Comparison of ENCODE assay signal across 21 mouse cellular contexts in genomic region chr11:44543593-44543992, GRCm38 (mm10). TPM values are rescaled to one million over a fixed set of nuclear protein-coding genes. Genes with fewer than 3 reads are reported as not detected.
DNase-seq lines count a peak whose midpoint lies in the region; ATAC-seq lines count a peak whose summit lies in the region.
"Had no signal": no experiment of that assay in that cellular context is flagged by ENCODE, and none has a peak within 500 bp of the region (broad histone marks: within the 10 kb centered on the region; RNA-seq: fewer than 3 reads in every experiment).

No protein-coding gene starts in this region.

- 0 out of 2 replicates have a peak, but pooled peaks have one; percentile 41 for ATAC-seq in embryonic facial prominence, embryonic 15.5 days (ENCODE audit: insufficient number of reproducible peaks, low FRiP score, low TSS enrichment, low read depth)
- no peak for ATAC-seq in kidney, embryonic 16.5 days (ENCODE audit: low FRiP score, low TSS enrichment)
- ATAC-seq in inflammation-experienced regulatory T-cells, adult 6 months: peak; percentile 4

- no peak overlapping the region for H3K27ac ChIP-seq in embryonic facial prominence, embryonic 15.5 days (replicated peaks)
- H3K27ac ChIP-seq in embryonic facial prominence, embryonic 10.5 days (replicated peaks): no peak overlapping the region
- H3K27ac ChIP-seq in kidney, embryonic 16.5 days (ENCODE audit: low read length): no peak overlapping the region
- H3K27ac ChIP-seq: forebrain, embryonic 10.5 days; heart, embryonic 10.5 days; hindbrain, embryonic 13.5 days; left cerebral cortex, adult 2 months; limb, embryonic 10.5 days; liver, embryonic 15.5 days; stomach, postnatal 0 days had no signal

- H3K4me1 ChIP-seq in embryonic facial prominence, embryonic 15.5 days: peaks cover 24% of the 10 kb centered on the region
- H3K4me1 ChIP-seq in embryonic facial prominence, embryonic 10.5 days: peaks cover 24% of the 10 kb centered on the region
- H3K4me1 ChIP-seq in kidney, embryonic 16.5 days (ENCODE audit: insufficient read depth, low read length): 0 out of 2 replicates have a peak, but pooled peaks cover 6% of the 10 kb centered on the region

- no peak overlapping the region for H3K9ac ChIP-seq in embryonic facial prominence, embryonic 15.5 days
- no peak overlapping the region for H3K9ac ChIP-seq in kidney, embryonic 16.5 days (replicated peaks; ENCODE audit: low read length)
- H3K9ac ChIP-seq: hindbrain, embryonic 13.5 days; liver, embryonic 15.5 days had no signal

- WGBS in embryonic facial prominence, embryonic 15.5 days: 47% methylated on average over 4 of the region's 5 CpGs
- 48% methylated on average over 5 of the region's 5 CpGs for WGBS in embryonic facial prominence, embryonic 10.5 days
- 74% methylated on average over 5 of the region's 5 CpGs for WGBS in kidney, embryonic 16.5 days

- no peaks in the 10 kb centered on the region for H3K9me3 ChIP-seq in embryonic facial prominence, embryonic 15.5 days (replicated peaks)
- no peaks in the 10 kb centered on the region for H3K9me3 ChIP-seq in embryonic facial prominence, embryonic 10.5 days
- no peaks in the 10 kb centered on the region for H3K9me3 ChIP-seq in kidney, embryonic 16.5 days (ENCODE audit: low read length)
- H3K9me3 ChIP-seq: forebrain, embryonic 10.5 days; heart, embryonic 10.5 days; hindbrain, embryonic 13.5 days; limb, embryonic 10.5 days; liver, embryonic 15.5 days; megakaryocyte, embryonic 14.5 days had no signal

- H3K4me2 ChIP-seq in embryonic facial prominence, embryonic 15.5 days (replicated peaks): no peak overlapping the region
- H3K4me2 ChIP-seq in kidney, embryonic 16.5 days (replicated peaks; ENCODE audit: low read depth, low read length): no peak overlapping the region
- H3K4me2 ChIP-seq: hindbrain, embryonic 13.5 days; liver, embryonic 15.5 days had no signal

- no peak overlapping the region for H3K4me3 ChIP-seq in embryonic facial prominence, embryonic 15.5 days (replicated peaks)
- no peak overlapping the region for H3K4me3 ChIP-seq in embryonic facial prominence, embryonic 10.5 days
- no peak overlapping the region for H3K4me3 ChIP-seq in kidney, embryonic 16.5 days (ENCODE audit: low read length)
- H3K4me3 ChIP-seq: forebrain, embryonic 10.5 days; heart, embryonic 10.5 days; hindbrain, embryonic 13.5 days; left cerebral cortex, adult 2 months; limb, embryonic 10.5 days; liver, embryonic 15.5 days; megakaryocyte, embryonic 14.5 days had no signal

- no peaks in the 10 kb centered on the region for H3K27me3 ChIP-seq in embryonic facial prominence, embryonic 15.5 days
- H3K27me3 ChIP-seq in embryonic facial prominence, embryonic 10.5 days (replicated peaks; ENCODE audit: low read depth, poor library complexity, severe bottlenecking): no peaks in the 10 kb centered on the region
- H3K27me3 ChIP-seq in kidney, embryonic 16.5 days (ENCODE audit: insufficient read depth, low read length): no peaks in the 10 kb centered on the region
- H3K27me3 ChIP-seq in splenic B cell, adult 2 months (ENCODE audit: control insufficient read depth, insufficient read depth, low read length, poor library complexity, severe bottlenecking): no peaks in the 10 kb centered on the region
- H3K27me3 ChIP-seq: hindbrain, embryonic 13.5 days; liver, embryonic 15.5 days; megakaryocyte, embryonic 14.5 days had no signal

- DNase-seq in embryonic facial prominence, embryonic 10.5 days (ENCODE audit: low spot score): no peak
- DNase-seq in kidney, postnatal 36 days: peak; percentile 47 to 51
- DNase-seq in splenic B cell, adult 2 months (ENCODE audit: low read depth, low spot score): peak; percentile 19
- DNase-seq in right cerebral cortex, postnatal 4 days: no peak
- DNase-seq: cerebellum, adult 9-10 months; heart, postnatal 10 days; kidney, postnatal 4 days; layer of hippocampus, adult 9-11 months; lung, postnatal 10 days; midbrain, embryonic 14.5 days had no signal

- peaks cover 42% of the 10 kb centered on the region for H3K36me3 ChIP-seq in embryonic facial prominence, embryonic 15.5 days
- H3K36me3 ChIP-seq in embryonic facial prominence, embryonic 10.5 days (replicated peaks): peaks cover 99% of the 10 kb centered on the region
- H3K36me3 ChIP-seq in kidney, embryonic 16.5 days (ENCODE audit: insufficient read depth, low read length): peaks cover 32% of the 10 kb centered on the region
- peaks cover 12% of the 10 kb centered on the region for H3K36me3 ChIP-seq in splenic B cell, adult 2 months (ENCODE audit: control insufficient read depth, insufficient read depth, low read length, poor library complexity, severe bottlenecking)

RNA-seq across cellular contexts. Expression of gene Rnf145, which starts 24.8 kb away (rescaled TPM):
- polyA plus RNA-seq in embryonic facial prominence, embryonic 15.5 days (2015; fragmentation: Nextera tagmentation; extraction: Ambion mirVana): 75.2 and 77.5 TPM in 2 replicates
- polyA plus RNA-seq in embryonic facial prominence, embryonic 10.5 days (2016; fragmentation: Nextera tagmentation; extraction: Ambion mirVana): 87.3 and 90.3 TPM in 2 replicates
- polyA plus RNA-seq in kidney, embryonic 16.5 days (2015; fragmentation: Nextera tagmentation; extraction: Ambion mirVana): 61.4 and 64.3 TPM in 2 replicates
- 10 to 100 TPM; 49.3 to 67.5 (median 63.5) TPM for polyA plus RNA-seq in inflammation-experienced regulatory T-cells, adult 6 months (2017; shearing (Covaris generic))

Comparison
In these comparisons a context has a peak if more than half of its experiments do, and no peak if none do; other contexts are left out.
1. DNase-seq: peak in kidney, postnatal 36 days (2 of 2) and splenic B cell, adult 2 months (single experiment); none in embryonic facial prominence, embryonic 10.5 days (single experiment) and right cerebral cortex, postnatal 4 days (single experiment).